8 mouse cellular contexts compared by ENCODE assay signal in genomic region chr19:16873942-16874861, GRCm38 (mm10). TPM values are rescaled to one million over a fixed set of nuclear protein-coding genes. Genes with fewer than 3 reads are reported as not detected.
A peak's percentile ranks its signal among the peaks of the same experiment; 100 is the strongest.
DNase-seq lines count a peak whose midpoint lies in the region; ATAC-seq and TF ChIP-seq lines count a peak whose summit lies in the region.

No protein-coding gene starts in this region.

- no peaks in the 10 kb centered on the region for H3K79me2 ChIP-seq in macrophage (ENCODE audit: inconsistent target)

- TF ChIP-seq EP300 in heart, postnatal 0 days (IDR thresholded peaks at IDR 0.05; ENCODE audit: low read depth) = no peak

- DNase-seq in adrenal gland, postnatal 10 days = peak; percentile 15
- no peak for DNase-seq in adrenal gland, postnatal 25 days
- peak; percentile 68 for DNase-seq in brain, embryonic 14.5 days (ENCODE audit: low read depth)
- no peak for DNase-seq in heart, postnatal 0 days (ENCODE audit: low spot score)
- DNase-seq in yolk sac, embryonic 10.5 days (ENCODE audit: low spot score) = peak; percentile 7
- DNase-seq in left cerebral cortex, adult 2 months (ENCODE audit: extremely low spot score in 1 of 2, low spot score in 2 of 2) = no peak

- no peak for TF ChIP-seq CTCF in brain, embryonic 14.5 days (IDR thresholded peaks at IDR 0.05; ENCODE audit: borderline replicate concordance, extremely low read depth, insufficient read depth, insufficient read length)
- TF ChIP-seq CTCF in heart, postnatal 0 days (IDR thresholded peaks at IDR 0.05; ENCODE audit: low read depth) = no peak
- no peak for TF ChIP-seq CTCF in left cerebral cortex, adult 2 months (IDR thresholded peaks at IDR 0.05)

- peak overlapping the region; percentile 66 for H3K4me2 ChIP-seq in heart, postnatal 0 days (ENCODE audit: low read depth, low read length)

- intact Hi-C loops in left cerebral cortex, adult 2 months (cut with DNase I) = no loop called here

- no peak overlapping the region for H3K27ac ChIP-seq in heart, postnatal 0 days (ENCODE audit: low read depth)
- H3K27ac ChIP-seq in macrophage = no peak overlapping the region
- H3K27ac ChIP-seq in left cerebral cortex, adult 2 months = no peak overlapping the region

- TF ChIP-seq POLR2A in brain, embryonic 14.5 days (IDR thresholded peaks at IDR 0.05; ENCODE audit: borderline replicate concordance, extremely low read depth, insufficient read depth, insufficient read length, poor library complexity, severe bottlenecking) = no peak

- WGBS in heart, postnatal 0 days = 1% methylated on average over 55 of the region's 55 CpGs
- 3% methylated on average over 55 of the region's 55 CpGs for WGBS in macrophage (ENCODE audit: missing documents)

- peaks cover 100% of the 10 kb centered on the region for H3K27me3 ChIP-seq in heart, postnatal 0 days (ENCODE audit: control insufficient read depth, insufficient read depth, low read length)

- peak overlapping the region; percentile 44 for H3K4me3 ChIP-seq in heart, postnatal 0 days (ENCODE audit: low read depth, low read length)
- peak overlapping the region; percentile 18 for H3K4me3 ChIP-seq in macrophage (ENCODE audit: inconsistent target)
- H3K4me3 ChIP-seq in left cerebral cortex, adult 2 months = no peak overlapping the region

- 0 out of 2 replicates have a peak, but pooled peaks cover 11% of the 10 kb centered on the region for H3K4me1 ChIP-seq in heart, postnatal 0 days (ENCODE audit: control insufficient read depth, insufficient read depth)

- H3K36me3 ChIP-seq in heart, postnatal 0 days (replicated peaks; ENCODE audit: control insufficient read depth, insufficient read depth, low read length) = no peaks in the 10 kb centered on the region
- H3K36me3 ChIP-seq in macrophage (ENCODE audit: inconsistent target) = no peaks in the 10 kb centered on the region

- H3K9me3 ChIP-seq in heart, postnatal 0 days (replicated peaks; ENCODE audit: control insufficient read depth, low read length) = no peaks in the 10 kb centered on the region

- no peak for ATAC-seq in heart, postnatal 0 days (ENCODE audit: insufficient read depth, low read depth)
- no peak for ATAC-seq in CD4-positive, CD25-positive, alpha-beta regulatory T cell, adult 4 months

- H3K9ac ChIP-seq in heart, postnatal 0 days (replicated peaks; ENCODE audit: low read depth, low read length) = no peak overlapping the region

RNA-seq across cellular contexts. Expression of gene Foxb2, which starts 0.6 kb away (rescaled TPM):
- total RNA-seq in adrenal gland, postnatal 10 days (2021) = not detected
- total RNA-seq in adrenal gland, postnatal 25 days (2021) = not detected in 2 replicates
- 0.54 and 2.1 TPM in 2 replicates for polyA plus RNA-seq in brain, embryonic 14.5 days (2012; rRNA removed)
- total RNA-seq in heart, postnatal 0 days (2014; rRNA removed; ENCODE audit: low replicate concordance) = not detected in 2 replicates
- not detected in 2 replicates for polyA plus RNA-seq in heart, postnatal 0 days (2015; fragmentation: Nextera tagmentation; extraction: Ambion mirVana)
- total RNA-seq in macrophage (2018; cell fraction: chromatin; rRNA removed) = not detected
- under 1 TPM in 3 of 26 experiments, not detected in 23; 0.12 to 0.15 (median 0.13) TPM for total RNA-seq in macrophage (2018; cell fraction: cytosol; rRNA removed)
- not detected for total RNA-seq in macrophage (2018; cell fraction: nucleus; rRNA removed)
- polyA plus RNA-seq in macrophage (2018) = 0.09 to 0.20 TPM in 2 of 3 replicates, not detected in the other
- not detected for polyA plus RNA-seq in CD4-positive, CD25-positive, alpha-beta regulatory T cell, adult 4 months (2017; shearing (Covaris generic))
- not detected for total RNA-seq in left cerebral cortex, adult 2 months (2021)

Comparison
In these comparisons a context has a peak if more than half of its experiments do, and no peak if none do; other contexts are left out.
1. DNase-seq: peak in adrenal gland, postnatal 10 days (single experiment), brain, embryonic 14.5 days (single experiment) and yolk sac, embryonic 10.5 days (single experiment); none in adrenal gland, postnatal 25 days (single experiment), heart, postnatal 0 days (single experiment) and left cerebral cortex, adult 2 months (0 of 2).